In genomic region chr5:119374861-119375260, GRCm38 (mm10) we compare ENCODE assay signal across 21 mouse cellular contexts.
DNase-seq lines count a peak whose midpoint lies in the region; TF ChIP-seq lines count a peak whose summit lies in the region.
"Had no signal": no experiment of that assay in that cellular context is flagged by ENCODE, and none has a peak within 500 bp of the region (broad histone marks: within the 10 kb centered on the region; RNA-seq: fewer than 3 reads in every experiment).

No protein-coding gene starts in this region.

- H3K79me3 ChIP-seq in C2C12 (ENCODE audit: low read depth): no peaks in the 10 kb centered on the region

- TF ChIP-seq POLR2A in ES-Bruce4 (IDR thresholded peaks at IDR 0.05; ENCODE audit: insufficient read depth, low read length): no peak

- no peak overlapping the region for H3ac ChIP-seq in C2C12 (ENCODE audit: control insufficient read depth, insufficient read length, low read depth)

- H3K9me3 ChIP-seq in ES-Bruce4 (replicated peaks; ENCODE audit: control insufficient read depth, insufficient read depth, low read length, poor library complexity, severe bottlenecking): no peaks in the 10 kb centered on the region
- H3K9me3 ChIP-seq: embryonic facial prominence, embryonic 10.5 days; embryonic facial prominence, embryonic 12.5 days; forebrain, embryonic 13.5 days; forebrain, embryonic 15.5 days had no signal

- H3K79me2 ChIP-seq in C2C12 (ENCODE audit: control insufficient read depth, insufficient read depth): no peaks in the 10 kb centered on the region

- DNase-seq in ZHBTc4 (ENCODE audit: low read depth, low spot score): peak; percentile 61
- DNase-seq in frontal cortex, adult 2 months (ENCODE audit: extremely low spot score in 1 of 2, low spot score in 1 of 2): no peak
- no peak for DNase-seq in thymus, postnatal 14 days
- no peak for DNase-seq in kidney, postnatal 25 days
- DNase-seq: adrenal gland, adult 8-10 months; adrenal gland, postnatal 14 days; adrenal gland, postnatal 36 days; cerebellum, adult 11-12 months; cerebellum, adult 2 months; cerebellum, adult 9-10 months; cerebellum, postnatal 10 days; cerebellum, postnatal 25 days; forebrain, postnatal 0 days had no signal

- no peak overlapping the region for H3K9ac ChIP-seq in ES-Bruce4 (ENCODE audit: low read depth, poor library complexity, severe bottlenecking)
- H3K9ac ChIP-seq: embryonic facial prominence, embryonic 12.5 days; forebrain, embryonic 13.5 days; forebrain, embryonic 15.5 days; forebrain, postnatal 0 days had no signal

- no peaks in the 10 kb centered on the region for H3K4me1 ChIP-seq in ES-Bruce4 (ENCODE audit: control insufficient read depth, insufficient read depth, low read length)
- H3K4me1 ChIP-seq: embryonic facial prominence, embryonic 12.5 days had no signal

- no peaks in the 10 kb centered on the region for H3K27me3 ChIP-seq in C2C12 (ENCODE audit: control insufficient read depth, insufficient read depth, insufficient read length)
- H3K27me3 ChIP-seq in ES-Bruce4 (ENCODE audit: control insufficient read depth, insufficient read depth, low read length, poor library complexity, severe bottlenecking): no peaks in the 10 kb centered on the region
- H3K27me3 ChIP-seq: CH12.LX; embryonic facial prominence, embryonic 12.5 days had no signal

- H3K4me3 ChIP-seq in C2C12 (ENCODE audit: insufficient read depth, poor library complexity, severe bottlenecking) (no peak overlapping the region), ES-Bruce4 (ENCODE audit: low read depth, low read length) (no peak overlapping the region)
- H3K4me3 ChIP-seq: embryonic facial prominence, embryonic 10.5 days; embryonic facial prominence, embryonic 12.5 days; forebrain, embryonic 13.5 days; forebrain, embryonic 15.5 days had no signal

- no peak overlapping the region for H3K27ac ChIP-seq in ES-Bruce4 (ENCODE audit: insufficient read depth, low read length)
- H3K27ac ChIP-seq: embryonic facial prominence, embryonic 10.5 days; embryonic facial prominence, embryonic 12.5 days; forebrain, embryonic 13.5 days; forebrain, embryonic 15.5 days had no signal

- H3K36me3 ChIP-seq in C2C12 (ENCODE audit: control insufficient read depth, insufficient read depth) (no peaks in the 10 kb centered on the region), ES-Bruce4 (ENCODE audit: control insufficient read depth, insufficient read depth, low read length, poor library complexity, severe bottlenecking) (no peaks in the 10 kb centered on the region)
- H3K36me3 ChIP-seq: embryonic facial prominence, embryonic 10.5 days; embryonic facial prominence, embryonic 12.5 days; forebrain, embryonic 15.5 days; G1E had no signal

- 0 out of 2 replicates have a peak, but pooled peaks have one; percentile 45 for TF ChIP-seq EP300 in ES-Bruce4 (IDR thresholded peaks at IDR 0.05; ENCODE audit: insufficient read depth, low read depth, low read length)

- TF ChIP-seq CTCF in C2C12 (IDR thresholded peaks at IDR 0.05; ENCODE audit: control insufficient read depth, insufficient read depth, insufficient read length): no peak
- TF ChIP-seq CTCF in ES-Bruce4 (IDR thresholded peaks at IDR 0.05; ENCODE audit: low read depth, low read length): no peak

TF ChIP-seq in C2C12, 6 proteins besides CTCF, POLR2A, EP300 and RAD21:
- TF ChIP-seq MYOG (IDR thresholded peaks at IDR 0.05; ENCODE audit: control insufficient read depth, extremely low read depth, insufficient read length) (no peak), CEBPB (IDR thresholded peaks at IDR 0.05; ENCODE audit: low read depth) (peak; percentile 43), MYOD1 (IDR thresholded peaks at IDR 0.05; ENCODE audit: control insufficient read depth, insufficient read length, low read depth) (no peak), USF1 (IDR thresholded peaks at IDR 0.05; ENCODE audit: low read depth) (no peak), MAX (IDR thresholded peaks at IDR 0.05) (no peak), FOSL1 (IDR thresholded peaks at IDR 0.05; ENCODE audit: insufficient read depth, low read length, poor library complexity, severe bottlenecking) (no peak)
